Mouse (Mus musculus) thymus, adult 2 months (tissue): ENCODE results near the gene Mycl.

Experiments
- CTCF ChIP-seq: fragments of 200-500 bp; IDR thresholded peaks from 2 replicates; pipeline ENCODE4 v1.5.1; 2012; ENCODE audit warnings: mild to moderate bottlenecking, control low read depth, low read length, moderate library complexity, borderline replicate concordance; ENCODE audit not compliant: control insufficient read depth, poor library complexity, insufficient read depth; ENCODE audit errors: extremely low read depth
- POLR2A ChIP-seq: fragments of 200-500 bp; IDR thresholded peaks from 2 replicates; pipeline ENCODE4 v1.6.1; 2012; ENCODE audit warnings: mild to moderate bottlenecking, low read length, control low read depth, moderate library complexity; ENCODE audit not compliant: control insufficient read depth, poor library complexity, insufficient read depth; ENCODE audit errors: extremely low read depth

DNA sequence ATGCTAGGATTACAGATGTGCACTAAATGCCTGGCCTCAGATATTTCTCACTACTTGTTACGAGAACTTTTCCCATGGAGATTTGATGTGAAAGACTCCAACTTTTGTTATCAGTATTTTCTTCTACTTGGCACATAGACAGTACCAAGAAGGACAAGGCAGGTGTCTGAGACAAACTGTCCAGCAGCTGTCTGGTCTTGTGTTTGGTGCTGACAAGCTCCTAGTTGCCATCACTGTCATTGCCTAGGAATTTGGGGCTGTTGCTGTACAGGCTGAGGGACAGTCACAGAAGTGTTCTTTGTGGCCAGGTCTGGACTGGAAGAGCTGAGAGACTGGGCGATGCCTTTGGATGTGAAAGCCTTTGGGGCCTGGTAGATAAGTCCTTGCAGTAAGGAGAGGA, 40.2 kb downstream of the Mycl start:
- TF ChIP-seq POLR2A (no peak), CTCF (no peak)
